Mouse (Mus musculus): ENCODE data around the gene Olfr228. TPM values are rescaled to one million over a fixed set of nuclear protein-coding genes. Genes with fewer than 3 reads are reported as not detected.
"Not testable (repeated sequence)": the region's sequence is repeated elsewhere in the genome, so short reads cannot be mapped to it uniquely, and the experiment has no call there.

Gene Olfr228
- total RNA-seq (2021): not detected
- long read RNA-seq: 0 reads

GRCm38 (mm10) chr2:86487286-86487685 lies at the start of gene Olfr228:
TSS of gene Olfr228 (minus strand) at chr2:86487386.
- DNase-seq (ENCODE audit: low spot score in 2 of 2): no peak

GRCm38 (mm10) chr2:86530991-86531390 lies 43.8 kb upstream of the Olfr228 start:
- DNase-seq (ENCODE audit: low spot score in 2 of 2): peak; percentile 5 to 20

GRCm38 (mm10) chr2:86508161-86508560 lies 21.0 kb upstream of the Olfr228 start, which contains the start of gene Olfr1076:
TSS of gene Olfr1076 (plus strand) at chr2:86508461.
- no peak for DNase-seq (ENCODE audit: low spot score in 2 of 2)

GRCm38 (mm10) chr2:86464442-86465109 lies 22.6 kb downstream of the Olfr228 start:
- peak; percentile 51 to 71 for DNase-seq (ENCODE audit: low spot score in 2 of 2)

- DNase-seq (ENCODE audit: low spot score in 2 of 2): no peak
Measured at GRCm38 (mm10) chr2:86460434-86460833, 26.8 kb downstream of the Olfr228 start.

GRCm38 (mm10) chr2:86456169-86456568 lies 31.0 kb downstream of the Olfr228 start, which contains the start of gene Olfr1066:
TSS of gene Olfr1066 (minus strand) at chr2:86456269.
- DNase-seq (ENCODE audit: low spot score in 2 of 2): no peak

GRCm38 (mm10) chr2:86450491-86450890 lies 36.7 kb downstream of the Olfr228 start, which contains the start of gene Olfr1065:
TSS of gene Olfr1065 (minus strand) at chr2:86450591.
- not testable (repeated sequence) for DNase-seq (ENCODE audit: low spot score in 2 of 2)

GRCm38 (mm10) chr2:86442101-86442500 lies 45.1 kb downstream of the Olfr228 start:
- not testable (repeated sequence) for DNase-seq (ENCODE audit: low spot score in 2 of 2)

Other genes with a start within 250 kb of the Olfr228 start
- not detected for gene Olfr1048, start 247.1 kb downstream of the Olfr228 start, total RNA-seq (2021)
- not detected for gene Olfr1049, start 229.1 kb downstream of the Olfr228 start, total RNA-seq (2021)
- not detected for gene Olfr1051, start 208.3 kb downstream of the Olfr228 start, total RNA-seq (2021)
- not detected for gene Olfr1052, start 194.9 kb downstream of the Olfr228 start, total RNA-seq (2021)
- not detected for gene Olfr1053, start 172.1 kb downstream of the Olfr228 start, total RNA-seq (2021)
- not detected for gene Olfr1054, start 152.0 kb downstream of the Olfr228 start, total RNA-seq (2021)
- not detected for gene Olfr1055, start 137.1 kb downstream of the Olfr228 start, total RNA-seq (2021)
- gene Olfr1056, start 124.9 kb downstream of the Olfr228 start, total RNA-seq (2021): not detected
- gene Olfr1057, start 109.0 kb downstream of the Olfr228 start, total RNA-seq (2021): not detected
- gene Olfr1058, start 98.8 kb downstream of the Olfr228 start, total RNA-seq (2021): not detected
- not detected for gene Olfr1061, start 73.3 kb downstream of the Olfr228 start, total RNA-seq (2021)
- gene Olfr1062, start 60.6 kb downstream of the Olfr228 start, total RNA-seq (2021): not detected
- not detected for gene Olfr1065, start 36.8 kb downstream of the Olfr228 start, total RNA-seq (2021)
- gene Olfr1066, start 31.1 kb downstream of the Olfr228 start, total RNA-seq (2021): not detected
- gene Olfr1076, start 21.1 kb upstream of the Olfr228 start, total RNA-seq (2021): not detected
- not detected for gene Olfr1079, start 55.1 kb upstream of the Olfr228 start, total RNA-seq (2021)
- gene Olfr1080, start 70.8 kb upstream of the Olfr228 start, total RNA-seq (2021): not detected
- not detected for gene Olfr1082, start 111.6 kb upstream of the Olfr228 start, total RNA-seq (2021)
- not detected for gene Olfr1084, start 152.3 kb upstream of the Olfr228 start, total RNA-seq (2021)
- not detected for gene Olfr1085, start 174.6 kb upstream of the Olfr228 start, total RNA-seq (2021)
- gene Olfr1086, start 192.7 kb upstream of the Olfr228 start, total RNA-seq (2021): not detected
- not detected for gene Olfr1087, start 211.0 kb upstream of the Olfr228 start, total RNA-seq (2021)
- not detected for gene Olfr1089, start 246.3 kb upstream of the Olfr228 start, total RNA-seq (2021)

Data from layer of hippocampus, postnatal 10 days (tissue).